In genomic region chr19:6471630-6472029, GRCm38 (mm10) we compare ENCODE assay signal across 14 mouse cellular contexts.
"Had no signal": no experiment of that assay in that cellular context is flagged by ENCODE, and none has a peak within 500 bp of the region (broad histone marks: within the 10 kb centered on the region; RNA-seq: fewer than 3 reads in every experiment).

No protein-coding gene starts in this region.

- DNase-seq: kidney, adult 8-10 months; kidney, postnatal 10 days; left cerebral cortex, postnatal 4 days; liver, postnatal 0 days; retina, postnatal 1 day; thymus, postnatal 25 days had no signal

- H3K4me3 ChIP-seq: kidney, embryonic 15.5 days; limb, embryonic 12.5 days; limb, embryonic 15.5 days; megakaryocyte, embryonic 14.5 days; midbrain, embryonic 10.5 days; midbrain, embryonic 13.5 days; myocyte; neural tube, embryonic 13.5 days had no signal
